Mouse (Mus musculus) 416B (cell line): Measurements from ENCODE around the gene D630003M21Rik.

Experiments used
- DNase-seq: peaks from one replicate; pipeline ENCODE4 v3.0.0; 2011; ENCODE audit warnings: low read depth

The D630003M21Rik gene

GRCm38 (mm10) chr2:158166628-158167027 is 62.4 kb downstream of the D630003M21Rik start:
- peak; percentile 97 for DNase-seq

- DNase-seq = no peak
Measured at GRCm38 (mm10) chr2:158165776-158166175, 63.2 kb downstream of the D630003M21Rik start.

GRCm38 (mm10) chr2:158163034-158163433 is 66.0 kb downstream of the D630003M21Rik start:
- DNase-seq = peak; percentile 83

- no peak for DNase-seq
Measured at GRCm38 (mm10) chr2:158161761-158162160, 67.3 kb downstream of the D630003M21Rik start.

GRCm38 (mm10) chr2:158159376-158160235 is 69.4 kb downstream of the D630003M21Rik start:
- DNase-seq = peak; percentile 68

- DNase-seq = no peak
Measured at GRCm38 (mm10) chr2:158157654-158158053, 71.4 kb downstream of the D630003M21Rik start.

GRCm38 (mm10) chr2:158156487-158156886 is 72.5 kb downstream of the D630003M21Rik start:
- DNase-seq = peak; percentile 68

- DNase-seq = no peak
Measured at GRCm38 (mm10) chr2:158155615-158156014, 73.4 kb downstream of the D630003M21Rik start.

GRCm38 (mm10) chr2:158155101-158155500 is 73.9 kb downstream of the D630003M21Rik start:
- DNase-seq = no peak

GRCm38 (mm10) chr2:158154641-158155040 is 74.4 kb downstream of the D630003M21Rik start:
- DNase-seq = no peak

GRCm38 (mm10) chr2:158153728-158154343 is 75.2 kb downstream of the D630003M21Rik start:
- peak; percentile 72 for DNase-seq

GRCm38 (mm10) chr2:158152685-158153309 is 76.2 kb downstream of the D630003M21Rik start:
- DNase-seq = no peak

- DNase-seq = no peak
Measured at GRCm38 (mm10) chr2:158151077-158151476, 77.9 kb downstream of the D630003M21Rik start.

GRCm38 (mm10) chr2:158146971-158147370 is 82.1 kb downstream of the D630003M21Rik start:
- no peak for DNase-seq

- peak; percentile 71 for DNase-seq
Measured at GRCm38 (mm10) chr2:158146223-158146622, 82.8 kb downstream of the D630003M21Rik start, which contains the start of gene Tgm2. Gene Tgm2, minus strand, starts transcription at chr2:158146436.

- no peak for DNase-seq
Measured at GRCm38 (mm10) chr2:158145528-158146065, 83.4 kb downstream of the D630003M21Rik start.

- DNase-seq = no peak
Measured at GRCm38 (mm10) chr2:158144750-158145527, 84.1 kb downstream of the D630003M21Rik start.

GRCm38 (mm10) chr2:158144263-158144662 is 84.8 kb downstream of the D630003M21Rik start:
- DNase-seq = no peak

- no peak for DNase-seq
Measured at GRCm38 (mm10) chr2:158143816-158144215, 85.2 kb downstream of the D630003M21Rik start.

- no peak for DNase-seq
Measured at GRCm38 (mm10) chr2:158142981-158143380, 86.0 kb downstream of the D630003M21Rik start.

GRCm38 (mm10) chr2:158141690-158142440 is 87.2 kb downstream of the D630003M21Rik start:
- peak; percentile 92 for DNase-seq
